Mouse (Mus musculus): ENCODE results near the gene Fam25c. TPM values are rescaled to one million over a fixed set of nuclear protein-coding genes. Genes with fewer than 3 reads are reported as not detected.

Fam25c gene
- not detected in 2 replicates for polyA plus RNA-seq (2015; fragmentation: Nextera tagmentation; extraction: Ambion mirVana)

GRCm38 (mm10) chr14:34355301-34355700 is at the start of gene Fam25c:
Fam25c (minus strand) TSS chr14:34355433.

DNA sequence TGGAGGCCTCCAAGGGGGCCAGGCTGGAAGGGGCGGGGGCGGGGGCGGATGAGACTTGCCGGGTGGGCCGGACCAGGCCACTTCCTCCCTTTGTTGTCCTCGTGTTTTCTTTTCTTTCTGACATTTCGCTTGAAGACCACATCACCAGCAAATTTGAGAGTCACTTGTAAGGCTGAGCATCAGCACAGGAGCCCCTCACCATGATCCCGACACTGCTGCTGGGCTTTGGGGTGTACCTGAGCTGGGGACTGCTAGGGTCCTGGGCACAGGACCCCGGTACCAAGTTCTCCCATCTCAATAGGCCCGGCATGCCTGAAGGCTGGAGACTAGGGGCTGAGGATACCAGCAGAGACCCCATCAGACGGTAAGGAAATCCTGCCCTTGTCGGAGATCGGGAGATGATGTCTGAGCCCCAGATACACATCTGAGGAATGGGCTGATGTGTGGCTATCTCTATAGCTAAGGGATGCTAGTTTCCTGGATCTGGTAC is 20.2 kb upstream of the Fam25c start, which contains the start of gene Mmrn2:
Gene Mmrn2 (plus strand): TSS at position 51 of the 490 bp plus-strand sequence.

DNA sequence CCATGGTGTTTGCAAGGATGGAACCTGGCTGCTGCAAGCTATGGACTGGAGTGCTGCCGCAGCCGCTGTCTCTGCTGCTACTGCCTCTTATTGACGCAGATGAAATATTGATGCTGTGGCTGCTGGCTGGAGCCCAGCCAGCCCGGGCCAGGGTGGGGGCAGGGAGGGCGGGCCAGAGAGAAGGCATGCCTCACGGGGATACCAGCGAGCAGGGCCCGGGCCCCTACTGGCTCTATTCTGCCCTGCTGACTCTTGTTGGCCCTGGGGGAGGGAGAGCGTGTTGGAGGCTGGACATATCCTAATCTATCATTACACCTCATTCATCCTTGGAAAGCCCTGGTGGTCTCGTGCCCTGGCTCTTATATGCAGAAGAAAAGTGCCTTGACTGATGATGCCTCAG is 19.3 kb upstream of the Fam25c start, which contains the start of gene Sncg:
Gene Sncg (minus strand): TSS at position 213 of the 400 bp plus-strand sequence.

DNA sequence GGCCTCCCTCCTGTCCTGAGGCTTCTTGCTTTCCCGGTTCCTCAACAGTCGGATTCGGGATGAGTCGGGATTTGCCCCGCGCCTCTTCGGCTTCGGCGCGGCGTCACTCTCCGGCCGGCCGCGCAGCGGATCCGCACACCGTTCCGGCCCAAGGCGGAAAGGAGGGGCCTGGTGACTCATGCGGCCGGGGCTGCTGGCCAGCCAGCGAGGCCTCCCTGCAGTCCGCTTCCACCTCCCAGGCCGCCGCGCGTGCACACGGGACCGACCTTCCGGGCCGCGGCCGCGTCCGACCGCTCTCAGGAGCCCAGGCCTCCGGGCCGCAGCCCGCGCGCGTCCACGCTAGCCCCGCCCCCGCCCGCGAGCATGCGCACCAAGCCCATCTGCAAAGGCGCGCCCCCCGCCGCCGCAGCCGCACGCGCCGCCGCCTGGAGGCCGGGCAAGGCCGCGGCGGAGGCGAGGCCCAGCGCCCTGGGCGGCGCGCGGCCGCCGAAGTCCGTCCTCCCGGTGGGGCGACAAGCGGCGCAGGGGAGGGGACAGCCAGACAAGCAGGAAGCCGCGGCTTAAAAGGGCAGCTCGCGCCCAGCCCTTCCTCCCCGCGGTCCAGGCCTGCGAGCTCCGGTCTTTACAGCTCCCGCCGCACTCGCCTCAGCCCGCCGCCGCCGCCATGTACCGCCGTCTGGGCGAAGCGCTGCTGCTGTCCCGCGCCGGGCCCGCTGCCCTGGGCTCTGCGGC is 44.8 kb downstream of the Fam25c start, which contains the start of the genes Shld2 and Glud1:
Gene Shld2 (minus strand): TSS at position 260 of the 732 bp plus-strand sequence.
Gene Glud1 (plus strand): TSS at position 494 of the 732 bp plus-strand sequence.

Other genes starting within 250 kb of the Fam25c start
- 0.08 and 0.16 TPM in 2 replicates for gene Npy4r, start 202.9 kb downstream of the Fam25c start, polyA plus RNA-seq (2015; fragmentation: Nextera tagmentation; extraction: Ambion mirVana)
- gene Gprin2, start 153.8 kb downstream of the Fam25c start, polyA plus RNA-seq (2015; fragmentation: Nextera tagmentation; extraction: Ambion mirVana), result 0.06 and 0.22 TPM in 2 replicates
- 2.3 and 2.4 TPM in 2 replicates for gene Syt15, start 135.8 kb downstream of the Fam25c start, polyA plus RNA-seq (2015; fragmentation: Nextera tagmentation; extraction: Ambion mirVana)
- 7.3 and 9.5 TPM in 2 replicates for gene Shld2, start 44.9 kb downstream of the Fam25c start, polyA plus RNA-seq (2015; fragmentation: Nextera tagmentation; extraction: Ambion mirVana)
- 30.9 and 38.6 TPM in 2 replicates for gene Glud1, start 44.7 kb downstream of the Fam25c start, polyA plus RNA-seq (2015; fragmentation: Nextera tagmentation; extraction: Ambion mirVana)
- 0.51 and 0.63 TPM in 2 replicates for gene Sncg, start 19.4 kb upstream of the Fam25c start, polyA plus RNA-seq (2015; fragmentation: Nextera tagmentation; extraction: Ambion mirVana)
- gene Mmrn2, start 20.0 kb upstream of the Fam25c start, polyA plus RNA-seq (2015; fragmentation: Nextera tagmentation; extraction: Ambion mirVana), result 5.4 and 6.2 TPM in 2 replicates
- 5.1 and 7.3 TPM in 2 replicates for gene Bmpr1a, start 147.9 kb upstream of the Fam25c start, polyA plus RNA-seq (2015; fragmentation: Nextera tagmentation; extraction: Ambion mirVana)
- not detected in 2 replicates for gene 9230112D13Rik, start 167.4 kb upstream of the Fam25c start, polyA plus RNA-seq (2015; fragmentation: Nextera tagmentation; extraction: Ambion mirVana)
- 0.10 and 0.16 TPM in 2 replicates for gene Ldb3, start 233.2 kb upstream of the Fam25c start, polyA plus RNA-seq (2015; fragmentation: Nextera tagmentation; extraction: Ambion mirVana)
- gene Opn4, start 244.7 kb upstream of the Fam25c start, polyA plus RNA-seq (2015; fragmentation: Nextera tagmentation; extraction: Ambion mirVana), result not detected in 2 replicates